13 mouse cellular contexts compared by ENCODE assay signal in the genomic region with DNA sequence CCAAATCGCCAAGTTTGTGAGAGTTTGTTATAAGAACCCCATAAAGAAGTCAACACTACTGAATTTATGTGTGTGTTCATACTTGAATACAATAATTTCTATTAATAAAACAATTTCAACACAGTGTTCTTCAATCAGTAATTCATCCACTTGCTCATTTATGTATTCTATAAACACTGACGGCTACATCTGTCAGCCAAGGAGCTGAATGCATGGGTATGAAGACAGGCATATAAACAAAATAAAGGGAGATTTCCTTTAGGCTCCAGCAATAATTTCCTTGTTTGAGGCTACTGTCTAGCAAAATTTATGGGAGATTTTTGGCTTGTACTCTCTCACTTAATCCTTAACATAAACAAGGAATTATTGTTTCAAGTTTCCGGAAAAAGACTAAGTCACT.
"Had no signal": no experiment of that assay in that cellular context is flagged by ENCODE, and none has a peak within 500 bp of the region (broad histone marks: within the 10 kb centered on the region; RNA-seq: fewer than 3 reads in every experiment).

No protein-coding gene starts in this region.

- DNase-seq: kidney, adult 18-20 months; kidney, postnatal 36 days; layer of hippocampus, postnatal 36 days; liver, postnatal 0 days; lung, postnatal 4 days; midbrain, embryonic 14.5 days; thymus, adult 18-20 months; thymus, postnatal 36 days had no signal

- H3K27ac ChIP-seq: hindbrain, postnatal 0 days; left cerebral cortex, adult 2 months; liver, embryonic 14.5 days had no signal

- H3K4me3 ChIP-seq: left cerebral cortex, adult 2 months had no signal

- H3K4me2 ChIP-seq: midbrain, embryonic 11.5 days had no signal

- H3K9ac ChIP-seq: liver, embryonic 14.5 days; liver, postnatal 0 days had no signal

- ATAC-seq: hindbrain, postnatal 0 days; inflammation-experienced regulatory T-cells, adult 6 months; liver, postnatal 0 days had no signal
